Mouse (Mus musculus) kidney, postnatal 10 days (tissue): ENCODE measurements around the gene Mrpl2.

Source experiments
- DNase-seq: peaks from one replicate; pipeline ENCODE4 v3.0.0; 2021; ENCODE audit warnings: mixed read lengths

The Mrpl2 gene

DNA sequence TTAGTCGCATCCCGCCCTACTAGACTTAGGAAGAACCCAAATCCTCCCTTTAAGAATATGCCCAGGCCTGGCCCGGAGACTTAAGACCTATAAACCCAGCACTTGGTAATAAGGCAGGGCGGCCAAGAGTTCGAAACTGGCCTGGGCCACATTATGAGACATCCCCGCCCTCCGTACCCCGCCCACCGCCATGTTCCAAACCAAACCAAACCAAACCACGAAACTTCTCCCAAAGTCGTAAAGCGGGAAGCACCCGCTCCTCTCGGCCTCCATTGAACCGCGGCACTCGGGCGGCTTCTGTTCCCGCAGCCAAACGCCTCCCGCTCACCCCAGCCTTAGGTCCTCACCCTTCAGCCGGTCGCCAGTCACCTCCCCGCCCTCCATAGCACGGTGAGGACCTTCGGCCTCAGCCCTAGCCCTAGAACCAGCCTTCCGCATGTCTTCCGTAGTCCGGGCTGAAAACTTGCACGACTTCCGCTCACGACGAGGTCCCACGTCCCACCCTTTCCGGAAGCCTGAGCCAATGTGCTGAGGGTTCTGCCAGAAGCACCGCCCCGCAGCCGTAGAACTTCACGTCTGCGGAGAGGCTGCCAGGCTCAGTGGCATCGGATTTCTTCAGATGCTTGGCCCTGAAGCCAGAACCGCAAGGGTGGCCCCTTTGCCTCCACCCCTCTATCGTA is 28.0 kb downstream of the Mrpl2 start, which contains the start of gene Rrp36:
Rrp36 (minus strand) TSS at position 503 of the 680 bp plus-strand sequence.
- DNase-seq: peak; percentile 95

DNA sequence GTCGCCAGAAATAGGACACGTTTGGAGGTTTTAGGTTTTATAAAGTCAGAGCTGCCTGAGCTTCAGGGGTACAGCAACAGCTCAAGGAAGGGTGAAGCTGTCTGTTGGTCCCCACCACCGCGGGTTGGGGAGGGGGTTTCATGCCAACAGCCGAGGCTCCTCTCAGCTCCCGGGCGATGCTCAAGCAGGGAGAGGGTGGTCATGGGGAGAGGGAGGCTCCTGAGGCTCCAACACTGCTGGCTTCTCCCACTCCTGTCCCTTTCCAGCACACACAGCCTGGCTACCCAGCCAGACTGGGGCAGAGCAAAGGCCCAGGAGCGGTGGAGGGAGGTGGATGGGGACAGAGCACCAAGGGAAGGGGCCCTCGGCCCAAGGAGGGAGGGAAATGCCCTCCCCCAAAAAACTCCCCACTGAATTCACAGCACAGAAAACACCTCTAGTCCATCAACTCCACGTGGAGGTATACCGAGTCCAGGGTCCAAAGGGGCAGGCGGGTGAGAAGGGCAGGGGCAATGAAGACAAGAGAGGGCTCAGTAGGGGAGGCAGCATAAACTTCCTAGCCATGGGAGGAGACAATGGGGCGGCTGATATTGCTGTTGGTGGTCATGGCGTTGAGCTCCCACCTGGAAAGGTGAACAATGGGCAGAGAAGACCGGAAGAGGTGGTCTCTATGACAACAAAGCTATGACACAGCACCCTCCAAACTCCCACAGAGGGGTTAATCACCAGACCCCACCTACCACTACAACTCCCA is 28.7 kb downstream of the Mrpl2 start:
- DNase-seq: no peak

DNA sequence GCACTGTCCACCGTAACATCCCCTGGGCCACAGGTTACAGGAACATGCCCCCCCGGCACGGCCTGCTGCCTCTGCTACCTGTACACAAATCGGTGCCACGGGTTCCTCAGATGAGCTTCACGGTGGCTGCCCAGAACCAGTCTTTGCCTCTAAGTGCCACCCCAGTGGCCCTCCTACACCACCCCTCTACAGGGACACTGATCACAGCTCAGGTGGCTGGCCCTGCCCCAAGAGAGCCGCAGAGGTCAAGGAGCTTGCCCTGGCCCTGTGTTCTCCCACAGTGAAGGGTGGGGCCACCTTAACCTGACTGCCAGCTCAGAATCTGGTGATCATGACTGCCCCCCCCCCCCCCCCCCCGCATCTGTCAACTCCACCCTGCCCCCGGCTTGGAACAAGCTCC is 32.4 kb downstream of the Mrpl2 start, which contains the start of gene Mea1:
Mea1 (plus strand) TSS at position 378 of the 400 bp plus-strand sequence.
- no peak for DNase-seq

DNA sequence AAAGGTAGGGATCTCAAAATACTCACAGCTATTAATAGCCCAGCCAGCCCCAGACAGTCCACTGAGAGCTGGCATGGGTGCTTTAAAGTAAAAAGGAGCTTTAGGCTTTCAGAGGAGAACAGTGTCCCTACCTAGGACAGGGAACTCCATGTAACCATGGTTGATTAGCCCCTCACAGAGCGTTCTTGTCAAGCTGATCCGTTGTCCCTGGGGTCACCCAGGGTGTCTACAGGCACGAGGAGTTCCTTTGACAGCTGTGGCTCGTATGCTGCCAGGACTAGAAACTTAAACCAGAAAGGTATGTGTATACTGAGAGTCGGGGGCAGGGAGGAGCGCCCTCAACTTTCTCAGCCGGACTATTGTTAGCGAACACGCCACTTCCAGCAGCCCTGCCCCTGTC is 32.9 kb downstream of the Mrpl2 start:
- DNase-seq: no peak

DNA sequence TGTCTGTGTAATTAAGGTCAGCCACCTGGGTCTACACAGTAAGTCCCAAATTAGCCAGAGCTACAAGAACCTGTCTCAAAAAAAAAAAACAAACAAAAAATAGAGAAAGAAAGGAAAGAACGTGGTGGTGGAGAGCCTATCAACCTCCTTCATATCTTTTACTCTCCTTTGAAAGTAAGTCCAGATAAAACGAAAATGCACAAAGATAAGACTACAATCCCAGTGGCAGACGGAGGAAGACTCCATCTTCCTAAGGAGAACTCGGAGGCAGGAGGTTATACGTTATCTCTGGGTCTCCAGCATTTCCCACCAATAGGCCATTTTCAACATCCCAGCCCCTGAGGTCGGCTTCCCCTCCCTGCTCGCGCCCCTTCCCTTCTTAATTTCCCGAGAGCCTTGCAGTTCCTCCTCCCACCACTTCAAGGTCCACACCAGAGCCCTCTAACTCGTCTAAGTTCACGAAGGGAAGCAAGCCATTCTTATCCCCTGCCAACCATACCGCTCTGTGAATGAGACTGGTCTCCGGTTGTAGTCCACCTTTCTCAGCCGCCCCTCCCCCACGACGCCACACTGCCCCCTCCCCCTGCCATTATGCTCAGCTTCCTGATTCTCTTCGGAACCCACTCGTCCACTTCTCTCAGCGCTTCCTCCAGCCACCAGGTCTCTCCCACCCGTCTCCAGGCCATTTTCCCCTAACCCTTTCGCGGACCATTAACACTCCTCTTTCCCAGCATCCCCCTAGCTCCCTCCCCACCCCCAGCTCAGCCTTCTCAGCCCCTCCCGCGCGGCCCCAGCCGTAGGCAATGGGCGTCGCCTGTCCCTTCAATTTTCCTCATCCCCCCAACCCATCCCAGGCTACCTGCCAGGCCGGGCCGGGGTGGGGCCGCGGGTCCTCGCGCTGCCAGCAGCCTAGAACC is 34.1 kb downstream of the Mrpl2 start:
- DNase-seq: peak; percentile 79

DNA sequence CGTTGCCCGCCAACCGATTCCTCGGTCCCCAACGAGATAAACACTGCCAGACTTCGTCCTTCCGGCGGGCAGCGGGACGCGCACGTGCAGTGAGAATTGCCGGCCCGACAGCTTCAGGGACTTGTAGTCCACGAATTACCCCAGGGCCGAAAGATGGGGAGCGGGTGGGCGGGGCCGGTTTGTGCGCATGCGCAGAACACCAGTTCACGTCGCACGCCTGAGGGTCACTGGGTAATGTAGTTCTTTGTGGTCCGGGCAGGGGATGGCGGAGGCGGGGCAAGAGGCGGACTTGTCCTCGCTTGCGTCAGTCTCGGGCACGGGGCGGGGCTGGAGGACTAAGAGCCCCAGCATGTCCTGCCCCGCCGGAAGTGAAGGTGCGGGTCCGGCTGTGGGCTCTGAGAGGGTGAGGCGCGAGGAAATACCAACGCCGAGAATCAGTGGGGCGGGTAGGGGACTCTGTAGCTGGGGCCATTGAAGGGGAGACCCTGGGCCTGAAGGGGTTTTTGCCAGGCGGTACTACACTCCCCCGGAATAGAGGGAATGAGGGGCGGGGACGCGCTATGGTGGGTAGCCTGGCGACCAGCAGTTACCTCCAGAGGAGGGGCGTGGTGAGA is 34.8 kb downstream of the Mrpl2 start, which contains the start of gene Klhdc3:
Klhdc3 (minus strand) TSS at position 155 of the 614 bp plus-strand sequence.
- DNase-seq: peak; percentile 99

DNA sequence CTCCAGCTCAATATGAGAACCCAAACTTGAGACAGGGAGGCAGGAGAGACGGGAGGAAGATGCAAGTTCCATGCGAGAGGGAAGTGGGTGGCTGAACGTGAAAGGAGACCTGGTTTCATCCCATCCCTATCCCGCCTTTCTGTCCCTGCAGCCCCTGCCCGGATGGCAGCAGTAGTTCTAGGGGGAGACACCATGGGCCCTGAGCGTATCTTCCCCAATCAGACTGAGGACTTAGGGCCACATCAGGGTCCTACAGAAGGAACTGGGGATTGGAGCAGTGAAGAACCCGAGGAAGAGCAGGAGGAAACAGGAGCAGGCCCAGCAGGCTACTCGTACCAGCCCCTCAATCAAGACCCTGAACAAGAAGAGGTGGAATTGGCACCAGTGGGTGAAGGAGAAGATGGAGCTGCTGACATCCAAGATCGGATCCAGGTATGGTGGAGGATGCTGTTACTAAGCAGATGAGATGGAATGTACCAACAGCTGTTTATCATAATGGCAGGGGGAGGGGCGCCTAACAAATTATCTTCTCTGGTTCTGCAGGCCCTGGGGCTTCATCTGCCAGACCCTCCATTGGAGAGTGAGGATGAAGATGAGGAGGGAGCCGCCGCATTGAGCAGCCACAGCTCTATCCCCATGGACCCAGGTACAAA is 35.6 kb downstream of the Mrpl2 start:
- no peak for DNase-seq

DNA sequence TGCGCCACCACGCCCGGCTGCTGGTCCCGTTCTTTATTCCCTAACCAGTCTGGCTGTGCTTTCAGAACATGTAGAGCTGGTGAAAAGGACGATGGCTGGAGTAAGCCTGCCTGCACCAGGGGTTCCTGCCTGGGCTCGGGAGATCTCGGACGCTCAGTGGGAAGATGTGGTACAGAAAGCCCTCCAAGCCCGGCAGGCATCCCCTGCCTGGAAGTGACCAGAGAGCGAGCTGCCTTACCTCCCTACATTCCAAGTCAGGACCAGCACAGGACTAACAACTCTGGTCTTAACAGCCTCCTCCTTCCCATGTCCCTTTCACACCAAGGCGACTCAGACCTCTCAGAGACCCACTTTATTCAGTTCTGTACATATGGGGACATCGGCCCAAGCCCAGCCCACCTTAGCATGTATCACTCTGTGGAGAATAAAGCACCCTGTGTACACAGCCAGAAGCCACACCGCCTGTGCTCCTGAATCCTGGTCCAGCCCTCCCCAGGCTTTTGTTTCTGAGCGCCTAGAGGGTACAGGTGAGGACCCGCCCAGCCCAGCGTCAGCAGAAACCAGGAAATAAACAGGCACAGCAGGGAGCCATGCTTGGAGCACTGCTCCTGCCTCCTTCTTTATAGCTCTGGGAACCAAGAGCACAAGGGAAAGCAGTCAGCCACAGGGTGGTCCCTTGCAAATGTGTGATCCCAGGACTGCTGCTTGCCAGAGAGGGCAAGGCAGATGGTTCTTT is 36.8 kb downstream of the Mrpl2 start:
- no peak for DNase-seq

DNA sequence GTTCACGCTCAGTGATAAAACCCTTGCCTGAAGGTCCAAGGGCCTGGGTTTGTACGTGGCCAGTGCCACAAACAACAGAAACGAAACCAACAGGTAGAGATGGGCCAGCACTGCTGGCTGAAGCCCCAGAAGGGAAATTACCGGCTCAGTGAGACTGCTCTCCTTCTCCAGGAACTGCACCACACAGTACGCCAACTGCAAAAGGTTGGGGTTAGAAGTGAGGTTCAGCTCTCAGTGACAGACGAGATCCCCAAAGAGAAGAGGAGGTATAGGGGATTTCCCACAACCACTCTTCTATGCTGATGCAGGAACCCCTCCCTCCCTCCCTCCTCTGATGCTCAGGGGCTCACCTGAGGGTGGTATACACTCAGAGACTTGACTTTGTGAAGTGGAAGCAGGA is 39.9 kb downstream of the Mrpl2 start:
- DNase-seq: no peak

DNA sequence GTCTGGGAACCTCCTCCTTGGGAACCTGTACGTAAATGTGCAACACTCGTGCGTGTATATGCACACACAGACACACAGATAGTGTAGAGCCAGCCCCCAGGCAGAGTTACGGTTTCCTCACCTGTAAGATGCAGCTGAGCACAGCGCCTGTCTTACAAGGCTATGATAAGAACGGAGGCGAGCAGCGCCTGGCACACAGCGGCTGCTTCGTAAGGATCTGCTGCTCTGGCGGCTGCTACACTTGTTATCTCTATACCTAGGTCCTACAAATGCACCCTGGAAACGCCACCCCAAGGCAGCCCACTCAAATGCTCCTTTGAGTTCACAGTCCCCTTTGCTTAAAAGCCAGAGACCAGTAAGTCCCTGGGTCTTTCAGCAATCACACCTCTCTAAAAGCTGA is 44.6 kb downstream of the Mrpl2 start:
- DNase-seq: no peak

DNA sequence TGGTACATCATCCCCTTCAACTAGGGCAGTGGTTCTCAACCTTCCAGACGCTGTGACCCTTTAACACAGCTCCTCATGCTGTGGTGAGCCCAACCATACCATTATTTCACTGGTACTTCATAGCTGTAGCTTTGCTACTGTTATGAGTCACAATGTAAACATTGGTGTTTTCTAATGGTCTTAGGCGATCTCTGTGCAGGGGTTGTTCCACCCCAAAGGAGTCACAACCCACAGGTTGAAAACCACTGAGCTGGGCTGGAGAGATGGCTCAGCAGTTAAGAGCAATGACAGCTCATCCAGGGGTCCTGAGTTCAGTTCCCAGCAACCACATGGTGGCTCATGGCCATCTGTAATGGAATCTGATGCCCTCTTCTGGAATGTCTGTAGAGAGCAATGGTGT is 45.4 kb downstream of the Mrpl2 start:
- DNase-seq: no peak

DNA sequence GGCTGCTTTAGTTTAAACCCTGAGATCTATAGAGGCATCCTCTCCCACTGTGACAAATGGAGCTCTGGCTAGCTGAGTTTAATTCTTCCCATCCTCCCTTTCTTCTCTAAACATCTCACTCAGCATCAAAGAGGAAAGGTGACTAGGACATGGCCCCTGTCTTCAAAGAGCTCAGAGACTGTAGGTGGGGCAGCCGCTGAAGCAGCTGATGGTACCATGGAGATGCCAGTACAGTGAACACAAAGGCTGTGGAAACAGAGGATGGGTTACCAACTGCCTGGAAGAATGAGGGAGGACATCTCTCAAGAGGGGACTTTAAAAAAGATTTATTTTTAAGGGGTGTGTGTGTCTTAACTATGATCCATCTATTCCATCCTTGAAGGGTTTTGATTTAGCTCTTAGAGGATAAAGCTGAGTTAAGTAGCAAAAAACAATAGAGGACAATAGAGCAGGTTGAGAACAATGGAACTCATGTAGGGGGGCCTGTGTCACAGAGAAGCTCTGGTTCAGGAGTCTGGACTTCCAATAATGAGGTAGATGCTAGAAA is 48.6 kb downstream of the Mrpl2 start:
- no peak for DNase-seq

DNA sequence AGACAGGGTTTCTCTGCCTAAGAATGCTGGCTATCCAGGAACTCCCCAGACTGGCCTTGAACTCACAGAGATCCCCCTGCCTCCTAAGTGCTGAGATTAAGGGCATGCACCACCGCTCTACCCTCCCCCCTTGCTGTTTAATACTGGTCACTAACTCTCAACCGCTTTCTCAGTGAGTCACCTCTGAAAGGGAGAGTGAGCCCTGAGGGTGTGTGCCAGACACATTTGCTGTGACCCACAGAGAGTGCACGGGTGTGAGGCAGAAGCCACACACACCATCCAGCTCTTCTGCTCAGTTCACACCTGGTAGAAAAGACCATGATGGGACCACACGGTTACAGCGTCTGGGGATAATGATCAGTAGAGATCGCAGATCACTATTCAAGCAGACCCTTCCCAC is 52.5 kb downstream of the Mrpl2 start:
- no peak for DNase-seq

DNA sequence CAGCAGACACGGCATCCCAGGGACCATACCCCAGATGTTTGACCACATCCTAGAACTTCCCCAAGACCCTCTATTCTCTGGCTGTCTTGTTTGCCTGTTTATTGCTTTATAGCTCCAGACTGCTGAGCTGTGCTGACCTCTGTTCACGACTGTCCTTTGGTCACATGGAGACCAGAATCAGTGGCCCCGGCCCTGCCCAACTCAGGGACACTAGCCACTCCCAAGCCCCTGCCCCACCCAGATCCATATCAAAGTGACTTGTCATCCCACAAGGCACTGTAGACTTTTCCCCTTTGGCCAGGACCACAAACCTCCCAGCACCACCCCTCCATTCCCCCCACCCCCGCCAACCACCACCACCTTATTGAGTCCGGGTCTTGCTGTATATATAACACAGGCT is 53.2 kb downstream of the Mrpl2 start:
- no peak for DNase-seq
